Mouse (Mus musculus) right cerebral cortex, adult 18-20 months (tissue): ENCODE data around the gene Rps6kc1.

Experiments
- DNase-seq: peaks from one replicate; pipeline ENCODE4 v3.0.0; 2022; ENCODE audit warnings: mixed read lengths

The Rps6kc1 gene

GRCm38 (mm10) chr1:190898899-190899575 lies 12.5 kb downstream of the Rps6kc1 start:
- no peak for DNase-seq

- DNase-seq, result no peak
Measured at GRCm38 (mm10) chr1:190898186-190898585, 13.4 kb downstream of the Rps6kc1 start.

- DNase-seq, result no peak
Measured at GRCm38 (mm10) chr1:190893559-190894167, 17.9 kb downstream of the Rps6kc1 start.

- no peak for DNase-seq
Measured at GRCm38 (mm10) chr1:190888646-190889045, 22.9 kb downstream of the Rps6kc1 start.

GRCm38 (mm10) chr1:190888031-190888430 lies 23.5 kb downstream of the Rps6kc1 start:
- no peak for DNase-seq

GRCm38 (mm10) chr1:190886014-190886413 lies 25.6 kb downstream of the Rps6kc1 start:
- no peak for DNase-seq

- peak; percentile 58 for DNase-seq
Measured at GRCm38 (mm10) chr1:190881422-190881821, 30.1 kb downstream of the Rps6kc1 start.

GRCm38 (mm10) chr1:190880638-190881037 lies 30.9 kb downstream of the Rps6kc1 start:
- DNase-seq, result no peak

GRCm38 (mm10) chr1:190875751-190876150 lies 35.8 kb downstream of the Rps6kc1 start:
- DNase-seq, result no peak

GRCm38 (mm10) chr1:190875089-190875488 lies 36.5 kb downstream of the Rps6kc1 start:
- DNase-seq, result no peak

GRCm38 (mm10) chr1:190871068-190871467 lies 40.5 kb downstream of the Rps6kc1 start:
- no peak for DNase-seq

GRCm38 (mm10) chr1:190869996-190870395 lies 41.6 kb downstream of the Rps6kc1 start:
- DNase-seq, result no peak

- no peak for DNase-seq
Measured at GRCm38 (mm10) chr1:190868790-190869189, 42.8 kb downstream of the Rps6kc1 start.

GRCm38 (mm10) chr1:190861626-190862025 lies 49.9 kb downstream of the Rps6kc1 start:
- no peak for DNase-seq

GRCm38 (mm10) chr1:190854465-190854864 lies 57.1 kb downstream of the Rps6kc1 start:
- DNase-seq, result no peak

GRCm38 (mm10) chr1:190849162-190849865 lies 62.3 kb downstream of the Rps6kc1 start:
- DNase-seq, result no peak

- DNase-seq, result no peak
Measured at GRCm38 (mm10) chr1:190848676-190849075, 62.9 kb downstream of the Rps6kc1 start.

- no peak for DNase-seq
Measured at GRCm38 (mm10) chr1:190846956-190847355, 64.6 kb downstream of the Rps6kc1 start.

- DNase-seq, result peak; percentile 55
Measured at GRCm38 (mm10) chr1:190846074-190846730, 65.4 kb downstream of the Rps6kc1 start.

- no peak for DNase-seq
Measured at GRCm38 (mm10) chr1:190845419-190845818, 66.2 kb downstream of the Rps6kc1 start.

GRCm38 (mm10) chr1:190844356-190844755 lies 67.2 kb downstream of the Rps6kc1 start:
- no peak for DNase-seq

- peak; percentile 44 for DNase-seq
Measured at GRCm38 (mm10) chr1:190836046-190836445, 75.5 kb downstream of the Rps6kc1 start.

- DNase-seq, result no peak
Measured at GRCm38 (mm10) chr1:190834201-190834907, 77.2 kb downstream of the Rps6kc1 start.
